Mouse (Mus musculus): ENCODE data around the gene Gprasp1.
A peak's percentile ranks its signal among the peaks of the same experiment; 100 is the strongest.
"Not testable (repeated sequence)": the region's sequence is repeated elsewhere in the genome, so short reads cannot be mapped to it uniquely, and the experiment has no call there.

Gene Gprasp1

DNA sequence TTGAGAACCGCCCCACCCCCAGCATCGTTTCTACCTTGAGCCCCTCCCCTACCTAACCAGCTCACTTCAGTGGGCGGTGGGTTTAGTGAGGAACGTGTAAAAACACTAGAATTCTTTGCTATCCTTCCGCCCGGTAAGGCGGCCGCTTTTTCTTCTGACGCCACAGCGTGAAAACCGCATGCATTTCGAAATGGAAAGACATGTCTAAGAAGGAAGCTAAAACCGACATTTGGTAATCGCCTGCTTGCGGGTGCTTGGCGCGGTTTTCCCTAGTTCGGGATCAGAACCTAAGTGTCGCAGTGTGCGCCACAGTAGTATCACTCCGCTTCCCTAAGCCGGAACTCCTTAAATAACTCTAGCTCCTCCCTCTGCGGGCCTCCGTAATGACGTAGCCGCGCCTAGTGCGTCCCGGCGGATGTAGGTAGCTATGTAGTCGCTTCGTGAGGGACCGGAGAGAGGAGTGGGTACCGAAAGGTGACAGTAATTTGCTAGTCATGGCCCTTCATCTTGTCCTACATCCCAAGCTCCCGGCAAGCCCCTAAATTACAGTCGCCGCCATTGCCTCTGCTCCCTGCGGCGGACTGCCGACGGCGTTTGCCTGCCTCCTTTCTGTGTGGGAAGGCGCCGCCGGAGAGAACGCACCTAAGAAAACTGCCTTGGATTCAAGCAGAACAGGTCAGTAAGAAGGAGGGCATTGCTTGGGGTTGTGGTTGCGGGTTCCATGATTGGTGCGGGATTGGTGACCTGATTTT is at the start of gene Gprasp1, which contains the start of gene Armcx5:
TSS of gene Gprasp1 (plus strand) at position 430 of the 752 bp plus-strand sequence.
TSS of gene Armcx5 (plus strand) at position 430 of the 752 bp plus-strand sequence.
- peak; percentile 71 for DNase-seq (ENCODE audit: low spot score)

DNA sequence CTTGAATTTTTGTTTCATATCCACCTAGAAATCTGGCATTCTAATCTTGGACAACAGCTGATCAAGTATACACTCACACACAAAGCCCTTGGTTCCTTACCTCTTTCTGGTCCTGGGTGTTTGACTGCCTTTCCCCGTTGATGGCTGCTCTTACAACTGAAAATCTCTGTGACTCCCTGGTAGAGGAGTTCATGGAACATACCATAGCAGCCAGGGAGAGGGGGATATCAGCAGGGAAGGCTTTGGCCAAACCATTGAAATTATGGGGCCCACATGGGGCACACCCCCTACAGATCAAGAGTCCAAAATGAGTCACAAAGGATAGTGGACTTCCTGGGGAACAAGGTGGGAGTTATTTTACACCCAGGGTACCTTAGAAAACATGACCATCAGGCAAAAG is 48.9 kb upstream of the Gprasp1 start, which contains the start of gene Tcp11x2:
TSS of gene Tcp11x2 (minus strand) at position 158 of the 400 bp plus-strand sequence.
- no peak for DNase-seq (ENCODE audit: low spot score)

DNA sequence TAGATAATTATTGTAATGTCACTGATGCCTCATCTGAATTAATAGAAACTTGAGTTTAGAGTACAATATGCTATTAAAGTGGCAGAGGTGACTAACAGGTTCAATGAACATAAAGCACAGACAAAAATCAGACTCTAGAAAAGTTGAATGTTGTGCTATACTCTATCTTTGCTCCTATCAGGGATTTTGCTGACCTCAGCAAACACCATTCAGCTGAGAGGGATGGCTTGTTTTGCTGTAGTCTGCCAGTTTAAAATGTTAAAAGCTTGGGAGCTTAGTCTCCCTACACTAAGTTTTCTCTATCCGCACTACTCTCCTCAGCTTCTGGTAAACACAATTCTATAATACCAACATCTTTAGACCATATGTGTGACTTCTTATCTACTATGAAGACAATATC is 39.4 kb upstream of the Gprasp1 start:
- DNase-seq (ENCODE audit: low spot score): no peak

DNA sequence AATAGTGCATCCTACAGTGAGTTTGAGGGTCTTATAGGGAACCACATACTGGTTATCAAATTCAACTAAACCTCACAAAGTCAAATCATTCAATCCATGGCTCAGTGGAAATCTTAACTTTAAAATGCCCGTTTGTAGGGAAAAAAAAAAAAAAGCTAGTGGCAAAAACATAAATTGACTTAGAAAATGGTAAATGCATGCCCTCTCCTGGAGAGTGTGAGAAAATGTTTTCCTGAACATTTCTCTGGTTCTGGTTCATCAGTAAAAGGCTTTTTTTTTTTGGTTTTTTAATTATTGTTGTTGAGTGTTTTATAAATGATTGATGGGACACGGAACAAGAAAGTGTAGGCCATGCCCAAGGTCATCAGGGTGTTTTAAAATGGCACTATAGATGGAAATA is 38.2 kb upstream of the Gprasp1 start:
- no peak for DNase-seq (ENCODE audit: low spot score)

DNA sequence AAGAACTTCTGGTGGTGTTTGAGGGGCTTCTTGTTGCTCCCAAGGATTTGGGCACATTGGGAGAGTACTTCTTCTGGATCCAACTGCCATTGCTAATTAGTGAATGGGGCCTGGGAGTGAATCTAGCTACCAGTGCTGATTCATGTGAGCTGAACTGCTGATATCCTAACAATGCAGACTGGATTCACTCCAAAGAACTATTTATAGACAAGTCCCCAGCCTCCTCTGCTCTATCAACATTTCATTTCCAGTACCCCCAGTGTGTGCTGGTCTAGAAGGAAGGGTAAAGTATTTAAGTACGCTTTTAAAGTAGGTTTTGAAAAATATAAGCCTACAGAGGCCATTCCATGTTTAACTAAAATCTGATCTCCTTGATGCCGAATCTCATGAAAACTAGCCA is 29.7 kb upstream of the Gprasp1 start:
- no peak for DNase-seq (ENCODE audit: low spot score)

DNA sequence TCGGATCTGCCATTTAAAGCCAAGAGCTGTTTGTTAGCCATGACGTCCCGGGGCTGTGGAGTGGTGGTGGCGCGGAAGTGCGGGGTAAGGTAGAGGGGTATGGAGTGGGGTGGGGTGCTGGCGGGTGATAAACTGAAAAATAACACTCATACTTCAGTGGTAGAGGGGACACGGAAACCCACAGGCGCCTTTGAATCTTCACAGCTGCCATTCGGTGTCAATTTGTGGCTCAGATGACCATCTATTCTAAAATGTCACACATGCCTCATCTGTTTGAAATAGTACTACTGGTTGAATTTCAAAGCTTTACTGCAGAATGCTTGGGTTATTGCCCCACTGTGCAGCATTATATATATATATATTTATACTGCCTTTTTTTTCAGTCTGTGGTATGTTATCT is 17.4 kb upstream of the Gprasp1 start, which contains the start of gene Tmsb15a:
TSS of gene Tmsb15a (minus strand) at position 101 of the 400 bp plus-strand sequence.
- DNase-seq (ENCODE audit: low spot score): no peak

DNA sequence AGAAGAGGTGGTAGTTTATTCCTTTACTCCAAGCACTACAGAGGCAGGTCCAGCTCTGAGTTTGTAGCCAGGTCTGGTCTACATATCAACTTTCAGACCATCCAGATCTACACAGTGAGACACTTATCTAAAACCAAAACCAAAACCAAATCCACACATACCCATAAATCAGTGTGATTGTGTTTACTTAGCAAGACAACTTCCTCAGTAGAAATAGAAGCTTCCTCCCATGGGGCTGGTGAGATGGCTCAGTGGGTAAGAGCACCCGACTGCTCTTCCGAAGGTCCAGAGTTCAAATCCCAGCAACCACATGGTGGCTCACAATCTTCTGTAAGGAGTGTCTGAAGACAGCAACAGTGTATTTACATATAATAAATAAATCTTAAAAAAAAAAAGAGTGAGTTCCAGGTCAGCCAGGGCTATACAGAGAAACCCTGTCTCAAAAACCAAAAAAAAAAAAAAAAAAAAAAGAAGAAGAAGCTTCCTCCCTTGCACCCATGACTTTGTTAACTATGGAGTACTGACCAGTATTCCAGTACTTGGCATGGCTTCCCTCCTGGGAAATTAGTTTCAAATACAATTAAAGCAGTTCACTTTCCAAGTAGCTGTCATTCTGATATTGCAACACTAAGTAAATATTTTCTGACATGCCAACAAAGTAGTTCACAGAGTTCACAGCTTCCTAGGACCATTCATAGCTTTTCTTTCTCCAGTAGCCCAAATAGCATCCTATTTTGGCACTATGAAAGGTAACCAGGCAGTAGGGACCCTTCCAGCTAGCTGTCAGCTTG is 3.6 kb upstream of the Gprasp1 start:
- no peak for DNase-seq (ENCODE audit: low spot score)

DNA sequence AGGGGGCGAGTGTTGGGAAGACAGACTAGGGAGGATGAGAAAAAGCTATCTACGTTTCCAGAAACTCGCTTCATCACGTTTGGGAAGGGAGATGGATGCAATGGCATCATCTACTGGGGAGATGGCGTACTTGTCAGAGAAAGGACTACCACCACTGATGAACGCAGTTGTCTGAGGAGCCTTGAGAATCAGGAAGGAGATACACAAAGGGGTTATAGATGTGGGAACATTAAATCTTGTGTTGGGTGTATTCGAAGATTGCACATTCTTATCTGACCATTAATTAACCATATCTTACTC is 473 bp downstream of the Gprasp1 start:
- DNase-seq (ENCODE audit: low spot score): no peak

DNA sequence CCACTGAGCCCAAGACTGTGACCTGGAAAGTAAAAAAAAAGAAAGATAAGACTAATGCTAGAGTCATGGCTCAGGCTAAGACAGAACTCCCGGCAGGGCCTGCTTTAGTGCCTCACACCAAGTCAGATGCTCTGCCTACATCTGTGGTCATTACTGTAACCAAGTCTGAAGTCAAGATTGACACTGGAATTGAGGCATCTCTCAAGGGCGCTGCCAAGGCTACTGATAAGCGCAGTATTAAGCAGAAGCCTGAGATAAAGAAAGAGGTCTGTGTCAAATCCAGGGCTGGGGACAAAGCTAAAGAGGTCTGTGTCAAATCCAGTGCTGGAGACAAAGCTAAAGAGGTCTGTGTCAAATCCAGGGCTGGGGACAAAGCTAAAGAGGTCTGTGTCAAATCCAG is 2.8 kb downstream of the Gprasp1 start:
- DNase-seq (ENCODE audit: low spot score): not testable (repeated sequence)

DNA sequence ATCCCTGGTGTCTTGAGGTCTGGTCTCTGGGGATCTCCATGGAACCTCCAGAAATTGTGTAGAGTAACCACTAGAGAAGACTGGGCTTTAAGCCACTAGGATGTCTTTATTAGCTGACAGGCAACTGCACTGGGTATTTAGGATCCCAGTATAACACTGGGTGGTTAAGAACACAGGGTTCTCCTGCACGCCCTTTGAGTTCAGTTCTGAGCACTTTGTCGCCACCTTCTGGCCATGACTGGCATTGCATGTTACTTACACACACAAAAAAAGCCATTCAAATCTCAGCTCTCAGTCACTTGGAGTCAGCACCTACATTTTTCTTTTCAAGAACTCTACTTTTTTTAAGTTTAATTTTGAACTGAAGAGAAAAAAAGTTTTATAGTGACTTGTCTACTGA is 10.3 kb downstream of the Gprasp1 start:
- DNase-seq (ENCODE audit: low spot score): peak; percentile 65

DNA sequence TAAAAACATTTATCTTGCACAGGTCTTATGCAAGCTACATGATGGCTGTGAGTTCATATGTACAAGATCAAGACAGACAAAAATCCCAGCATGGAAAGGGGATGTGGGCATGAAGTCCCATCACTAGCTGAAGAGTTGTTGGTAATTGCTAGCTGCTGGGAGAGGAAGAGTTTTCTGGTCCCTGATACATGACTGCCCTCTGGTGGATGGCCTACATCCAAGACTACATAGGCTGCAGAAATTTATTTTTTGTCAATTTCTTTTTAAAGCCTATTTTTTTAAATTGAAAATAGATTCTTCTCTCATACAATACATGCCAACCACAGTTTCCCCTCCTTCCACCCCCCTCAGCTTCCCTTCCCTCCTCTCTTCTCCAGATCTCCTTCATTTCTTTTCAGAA is 19.2 kb downstream of the Gprasp1 start:
- DNase-seq (ENCODE audit: low spot score): no peak

DNA sequence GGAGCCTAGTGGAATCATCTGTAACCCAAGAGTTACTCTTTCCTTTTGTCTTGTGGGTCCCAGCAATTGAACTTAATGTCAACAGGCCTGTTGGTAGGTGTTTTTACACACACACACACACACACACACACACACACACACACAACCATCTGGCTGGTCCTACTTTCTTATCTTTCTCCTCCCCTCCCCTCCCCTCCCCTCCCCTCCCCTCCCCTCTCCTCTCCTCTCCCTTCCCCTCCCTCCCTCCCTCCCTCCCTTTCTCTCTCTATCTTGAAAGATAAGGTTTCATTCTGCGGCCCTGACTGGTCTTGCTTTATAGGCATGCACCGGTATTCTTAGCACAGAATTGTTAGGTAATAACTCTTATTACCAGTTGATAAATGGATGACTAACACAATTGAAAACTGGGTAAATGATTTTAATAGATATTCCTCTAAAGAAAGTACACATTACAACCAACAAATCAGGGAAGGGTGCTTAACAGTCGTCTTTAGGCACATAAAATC is 25.6 kb downstream of the Gprasp1 start:
- no peak for DNase-seq (ENCODE audit: low spot score)

DNA sequence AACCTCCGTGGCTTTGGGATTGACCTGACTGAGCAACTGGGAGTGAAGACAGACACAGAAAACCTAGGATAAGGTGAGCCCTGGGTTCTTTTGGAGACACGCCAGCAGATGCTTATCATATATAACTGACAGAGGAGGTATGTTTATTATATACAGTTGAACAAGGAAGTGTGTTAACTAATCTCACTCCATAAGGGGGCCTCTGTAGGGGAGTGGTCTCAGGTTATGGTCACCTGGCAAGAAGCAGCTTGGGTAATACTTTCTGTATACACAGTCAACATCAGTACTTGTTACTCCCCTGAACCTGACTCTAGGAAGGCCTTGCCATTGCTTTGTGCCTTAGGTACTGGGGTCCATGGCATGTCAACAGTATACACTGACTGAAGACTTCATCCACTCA is 26.0 kb downstream of the Gprasp1 start:
- DNase-seq (ENCODE audit: low spot score): no peak

DNA sequence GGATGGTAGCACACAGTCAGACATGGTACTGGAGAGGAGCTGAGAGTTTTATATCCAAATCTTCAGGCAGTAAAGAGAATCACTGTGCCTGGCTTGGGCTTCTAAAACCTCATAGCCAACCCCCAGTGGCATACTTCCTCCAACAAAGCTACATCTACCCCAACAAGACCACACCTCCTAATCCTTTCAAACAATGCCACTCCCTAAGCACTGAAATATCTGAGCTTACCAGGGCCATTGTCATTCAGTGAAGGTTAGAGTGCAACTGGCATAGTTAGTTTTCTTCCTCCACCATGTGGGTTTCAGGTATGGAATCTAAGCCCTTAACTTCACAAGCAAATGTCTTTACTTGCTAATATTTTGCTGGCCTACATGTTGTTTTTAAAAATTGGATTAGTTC is 49.0 kb downstream of the Gprasp1 start:
- DNase-seq (ENCODE audit: low spot score): no peak

DNA sequence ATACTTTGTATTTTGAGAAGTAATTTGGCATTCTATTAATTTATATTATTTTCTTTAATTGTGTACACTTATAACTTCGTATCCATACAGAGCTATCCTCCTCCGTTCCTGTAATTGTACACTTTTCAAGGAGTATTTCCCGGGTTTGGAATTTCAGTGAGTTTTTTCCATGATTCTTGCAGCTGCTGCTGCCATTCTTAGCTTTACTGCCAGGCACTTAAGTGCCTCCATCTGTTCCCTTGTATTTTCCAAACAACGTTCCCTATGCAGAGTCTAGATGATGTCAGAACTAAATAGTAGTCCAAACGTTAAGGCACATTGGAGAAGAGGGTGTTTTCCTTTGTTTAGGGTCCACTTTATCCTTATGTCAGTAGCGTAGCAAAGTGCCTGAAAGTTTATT is 49.8 kb downstream of the Gprasp1 start:
- no peak for DNase-seq (ENCODE audit: low spot score)

DNA sequence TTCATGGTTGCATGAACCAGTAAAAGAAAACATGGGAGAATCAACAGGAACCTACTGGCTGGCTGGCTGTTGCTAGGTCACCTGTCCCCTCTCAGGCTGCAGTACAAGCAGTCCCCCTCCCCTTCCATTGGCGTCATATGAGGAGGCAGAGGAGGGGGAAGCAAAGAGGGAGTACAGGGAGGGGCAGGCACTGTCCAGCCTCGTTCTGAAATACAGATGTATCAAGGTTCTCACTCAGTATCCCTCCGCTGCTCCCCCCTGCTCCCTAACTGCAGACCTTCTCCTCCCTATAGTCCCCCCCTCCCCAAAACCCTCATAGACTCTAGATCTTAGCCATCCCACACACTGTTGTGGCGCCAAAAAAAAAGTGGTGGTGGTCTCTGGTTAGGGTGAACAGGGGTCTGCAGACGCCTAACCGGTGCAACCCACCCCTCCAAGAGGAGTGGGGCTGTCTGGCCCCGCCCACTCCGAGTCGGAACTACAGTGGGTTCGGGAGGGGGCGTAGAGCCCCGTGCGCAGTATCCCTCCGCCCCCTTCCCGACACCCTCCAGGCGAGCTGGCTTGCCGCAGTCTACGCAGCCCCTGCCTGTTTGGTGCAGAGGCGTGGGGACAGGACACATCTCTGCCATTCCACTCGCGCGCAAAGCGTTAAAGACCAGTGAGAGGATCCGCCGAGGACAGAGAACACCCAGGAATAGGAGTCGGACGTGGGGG is 53.2 kb downstream of the Gprasp1 start:
- peak; percentile 21 for DNase-seq (ENCODE audit: low spot score)

DNA sequence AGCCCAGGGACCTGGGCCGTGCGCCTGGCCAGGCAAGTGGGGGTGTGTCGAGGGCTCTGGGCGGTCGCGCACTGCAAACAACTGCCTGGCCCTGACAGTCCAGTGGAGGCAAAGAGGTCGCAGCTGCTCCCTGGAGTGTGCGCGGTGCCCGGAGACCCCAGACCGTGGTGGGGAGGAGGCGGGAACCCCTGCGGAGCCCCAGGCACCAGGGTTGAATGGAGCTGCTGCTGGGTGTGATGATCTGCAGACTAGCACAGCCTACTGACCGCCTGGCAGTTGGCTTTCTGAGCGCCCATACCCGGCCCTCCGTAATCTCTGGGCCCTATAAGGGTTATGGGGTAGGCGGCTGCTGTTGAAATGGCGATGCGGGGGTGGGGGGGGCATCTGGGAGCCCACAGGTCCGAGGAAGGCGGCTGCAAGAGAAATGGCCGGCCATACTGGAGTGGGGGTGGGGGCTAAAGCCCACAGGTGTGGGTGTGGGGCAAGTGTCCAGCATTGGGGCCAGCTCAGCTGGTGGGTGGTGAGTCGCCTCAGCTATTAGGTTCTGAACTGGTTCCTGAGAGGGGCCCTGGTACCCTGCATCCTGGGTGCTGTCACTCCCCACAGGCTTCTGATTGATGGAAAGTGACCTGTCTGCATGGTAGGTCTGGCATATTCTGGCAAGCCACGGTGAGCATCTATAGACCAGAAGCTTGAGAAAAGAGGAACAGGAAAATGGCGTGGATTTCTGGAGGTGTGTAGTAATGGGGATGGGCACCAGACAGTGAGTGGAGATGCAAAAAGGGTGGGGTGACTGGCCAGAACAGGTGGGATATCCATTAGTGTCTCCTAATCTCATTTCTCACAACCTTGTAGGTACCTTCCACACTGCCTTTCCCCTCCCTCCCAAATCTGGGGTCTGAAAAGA is 54.0 kb downstream of the Gprasp1 start:
- not testable (repeated sequence) for DNase-seq (ENCODE audit: low spot score)

DNA sequence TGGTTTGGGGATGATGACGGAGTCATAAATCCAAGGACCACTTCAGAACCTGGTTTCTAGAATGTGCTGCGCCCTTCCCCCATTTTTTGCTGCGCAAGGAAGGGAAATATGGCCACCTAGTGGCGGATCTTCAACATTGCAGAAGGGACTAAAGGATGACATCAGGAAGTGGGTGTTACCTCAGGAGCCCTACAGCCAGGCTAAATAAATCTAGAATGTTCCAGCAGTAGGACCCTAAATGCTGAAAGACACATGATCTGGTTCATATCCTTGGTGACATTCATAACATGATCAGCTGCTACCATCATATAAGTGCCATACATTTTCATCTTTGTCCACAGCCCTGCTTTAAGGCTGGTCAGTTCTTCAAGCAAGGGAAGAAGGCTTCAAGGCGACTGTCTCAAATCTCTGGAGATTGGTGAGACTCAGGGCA is 54.7 kb downstream of the Gprasp1 start, which contains the start of gene Bhlhb9:
TSS of gene Bhlhb9 (plus strand) at position 383 of the 433 bp plus-strand sequence.
- DNase-seq (ENCODE audit: low spot score): peak; percentile 33

DNA sequence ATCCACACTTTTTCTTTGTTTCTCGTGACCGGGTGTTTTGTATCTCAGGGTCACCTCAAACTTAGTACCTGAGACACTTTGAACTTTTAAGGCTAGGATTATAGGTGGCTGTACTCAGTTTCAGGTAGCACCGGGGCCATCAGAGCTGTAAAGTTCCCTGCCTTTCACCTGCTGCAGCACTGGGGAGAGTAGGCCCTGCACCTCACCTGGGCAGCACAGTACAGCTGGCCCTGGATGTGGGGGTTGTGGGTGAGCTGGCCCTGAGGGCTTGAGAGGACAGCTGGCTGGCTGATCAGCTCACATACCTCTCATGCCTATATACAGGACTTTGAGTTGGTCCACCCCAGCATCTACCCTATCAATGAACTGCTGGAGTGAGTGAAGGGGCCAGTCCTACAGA is 61.6 kb downstream of the Gprasp1 start:
- no peak for DNase-seq (ENCODE audit: low spot score)

DNA sequence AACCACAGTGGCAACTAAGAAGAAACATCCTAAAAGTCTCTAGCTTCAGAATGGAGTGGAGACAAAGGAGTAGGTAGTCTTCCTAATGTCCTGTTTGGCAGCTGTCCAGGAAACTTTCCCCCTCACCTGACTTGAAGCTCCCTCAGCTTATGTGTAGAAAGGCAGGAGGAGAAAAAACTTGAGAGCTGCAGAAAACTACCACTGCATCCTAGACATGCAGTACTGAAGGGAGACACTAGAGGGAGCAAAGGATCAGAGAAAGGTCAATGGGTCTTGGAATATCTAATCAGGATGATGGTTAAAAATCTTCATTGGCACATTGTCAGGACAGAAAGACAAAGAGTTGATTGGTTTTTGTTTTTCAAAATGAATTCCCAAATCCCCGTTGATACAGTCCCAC is 63.2 kb downstream of the Gprasp1 start:
- peak; percentile 28 for DNase-seq (ENCODE audit: low spot score)

DNA sequence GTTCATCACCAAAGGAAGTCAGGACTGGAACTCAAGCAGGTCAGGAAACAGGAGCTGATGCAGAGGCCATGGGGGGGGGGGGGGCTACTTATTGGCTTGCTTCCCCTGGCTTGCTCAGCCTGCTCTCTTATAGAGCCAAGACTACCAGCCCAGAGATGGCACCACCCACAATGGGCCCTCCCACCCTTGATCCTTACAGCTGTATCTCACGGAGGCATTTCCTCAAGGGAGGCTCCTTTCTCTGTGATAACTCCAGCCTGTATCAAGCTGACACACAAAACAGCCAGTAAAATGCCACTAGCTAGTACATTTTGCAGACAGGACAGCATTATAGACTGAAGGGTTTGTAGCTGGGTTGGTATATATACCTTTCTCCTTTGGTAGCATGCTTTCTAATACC is 93.4 kb downstream of the Gprasp1 start:
- DNase-seq (ENCODE audit: low spot score): not testable (repeated sequence)
